Mouse (Mus musculus) embryonic facial prominence, embryonic 12.5 days (tissue): ENCODE measurements around the gene Pex14. TPM values are rescaled to one million over a fixed set of nuclear protein-coding genes. Genes with fewer than 3 reads are reported as not detected.

ENCODE experiments used
- ATAC-seq: fragments of 200-750 bp; cut with Nextera tagmentation; 2 replicates; pipeline ENCODE4 v1.8.0; 2017; ENCODE audit not compliant: insufficient number of reproducible peaks, insufficient read depth, low FRiP score, low TSS enrichment
- H3K27ac ChIP-seq: fragments of 300-500 bp; sonication (generic); 2 replicates; pipeline ENCODE4 v1.5.1; 2016; ENCODE audit warnings: mild to moderate bottlenecking
- H3K27me3 ChIP-seq: fragments of 300-500 bp; sonication (generic); 2 replicates; pipeline ENCODE4 v1.6.1; 2016; ENCODE audit warnings: mild to moderate bottlenecking, moderate library complexity
- H3K36me3 ChIP-seq: fragments of 300-500 bp; sonication (generic); 2 replicates; pipeline ENCODE4 v1.6.1; 2016; ENCODE audit warnings: mild to moderate bottlenecking
- H3K4me1 ChIP-seq: fragments of 300-500 bp; sonication (generic); 2 replicates; pipeline ENCODE4 v1.6.1; 2016
- H3K4me2 ChIP-seq: fragments of 300-500 bp; sonication (generic); replicated peaks from 2 replicates; pipeline ENCODE4 v1.6.1; 2016; ENCODE audit warnings: mild to moderate bottlenecking, moderate library complexity
- H3K4me3 ChIP-seq: fragments of 300-500 bp; sonication (generic); 2 replicates; pipeline ENCODE4 v1.5.1; 2016; ENCODE audit warnings: mild to moderate bottlenecking
- H3K9ac ChIP-seq: fragments of 300-500 bp; sonication (generic); 2 replicates; pipeline ENCODE4 v1.6.1; 2016; ENCODE audit warnings: mild to moderate bottlenecking, moderate library complexity
- H3K9me3 ChIP-seq: fragments of 300-500 bp; sonication (generic); 2 replicates; pipeline ENCODE4 v1.6.1; 2016; ENCODE audit warnings: mild to moderate bottlenecking, moderate library complexity
- WGBS: fragments of 180-500 bp; shearing (Covaris S2); methylation state at CpG from one replicate; pipeline ENCODE4 v1.1.7; 2016; 5-methylcytosine and 5-hydroxymethylcytosine counted together
- polyA plus RNA-seq: library from polyadenylated mRNA; unstranded; fragments of >200 nt; fragmentation: Nextera tagmentation; extraction: Ambion mirVana; gene quantifications from 2 replicates; pipeline ENCODE4 v1.2.1, GENCODE M21; 2016

The Pex14 gene
- polyA plus RNA-seq, 1 experiment from 2014 or later = 54.1 TPM

- H3K9ac ChIP-seq = no peak overlapping the region
- H3K27me3 ChIP-seq = peaks cover 50% of the 10 kb centered on the region
- no peak overlapping the region for H3K27ac ChIP-seq
- ATAC-seq = no peak
- peaks cover 20% of the 10 kb centered on the region for H3K4me1 ChIP-seq
- no peak overlapping the region for H3K4me3 ChIP-seq
- 0 out of 2 replicates have a peak, but pooled peaks cover 2% of the 10 kb centered on the region for H3K36me3 ChIP-seq
- 16% methylated on average over 5 of the region's 5 CpGs for WGBS
- no peak overlapping the region for H3K4me2 ChIP-seq
- no peaks in the 10 kb centered on the region for H3K9me3 ChIP-seq
These were observed 156.6 kb downstream of the Pex14 start for GRCm38 (mm10) chr4:148943099-148943498.

- Histone ChIP-seq H3K9me3 (no peaks in the 10 kb centered on the region), H3K27ac (peak overlapping the region; percentile 31; the same call in 1 of the 2 replicates), H3K9ac (no peak overlapping the region), H3K4me1 (peaks cover 20% of the 10 kb centered on the region), H3K27me3 (peaks cover 53% of the 10 kb centered on the region), H3K36me3 (0 out of 2 replicates have a peak, but pooled peaks cover 2% of the 10 kb centered on the region), H3K4me3 (no peak overlapping the region), H3K4me2 (no peak overlapping the region)
- 54% methylated on average over 11 of the region's 11 CpGs for whole genome bisulfite sequencing
- ATAC-seq = no peak
These were observed 158.4 kb downstream of the Pex14 start for GRCm38 (mm10) chr4:148941321-148941720.

GRCm38 (mm10) chr4:148940674-148941211 lies 158.9 kb downstream of the Pex14 start:
- H3K27ac ChIP-seq = 0 out of 2 replicates have a peak overlapping the region, but pooled peaks have one; percentile 31
- no peaks in the 10 kb centered on the region for H3K9me3 ChIP-seq
- WGBS = 8% methylated on average over 25 of the region's 25 CpGs
- no peak overlapping the region for H3K9ac ChIP-seq
- H3K36me3 ChIP-seq = 0 out of 2 replicates have a peak, but pooled peaks cover 2% of the 10 kb centered on the region
- peak overlapping the region; percentile 35 for H3K4me2 ChIP-seq
- H3K4me3 ChIP-seq = no peak overlapping the region
- peaks cover 20% of the 10 kb centered on the region for H3K4me1 ChIP-seq
- peak; percentile 89 for ATAC-seq
- peaks cover 58% of the 10 kb centered on the region for H3K27me3 ChIP-seq

GRCm38 (mm10) chr4:148938546-148938945 lies 161.1 kb downstream of the Pex14 start:
- no peaks in the 10 kb centered on the region for H3K9me3 ChIP-seq
- no peak overlapping the region for H3K27ac ChIP-seq
- WGBS = 86% methylated on average over 26 of the region's 26 CpGs
- H3K4me3 ChIP-seq = no peak overlapping the region
- ATAC-seq = no peak
- peaks cover 29% of the 10 kb centered on the region for H3K4me1 ChIP-seq
- H3K27me3 ChIP-seq = peaks cover 65% of the 10 kb centered on the region
- no peak overlapping the region for H3K9ac ChIP-seq
- no peak overlapping the region for H3K4me2 ChIP-seq
- H3K36me3 ChIP-seq = 0 out of 2 replicates have a peak, but pooled peaks cover 2% of the 10 kb centered on the region

- H3K4me1 ChIP-seq = peaks cover 29% of the 10 kb centered on the region
- H3K9ac ChIP-seq = no peak overlapping the region
- WGBS = 88% methylated on average over 12 of the region's 12 CpGs
- H3K27me3 ChIP-seq = peaks cover 65% of the 10 kb centered on the region
- H3K9me3 ChIP-seq = no peaks in the 10 kb centered on the region
- H3K36me3 ChIP-seq = 0 out of 2 replicates have a peak, but pooled peaks cover 2% of the 10 kb centered on the region
- H3K4me3 ChIP-seq = no peak overlapping the region
- H3K4me2 ChIP-seq = no peak overlapping the region
- no peak overlapping the region for H3K27ac ChIP-seq
- ATAC-seq = no peak
These were observed 162.9 kb downstream of the Pex14 start for GRCm38 (mm10) chr4:148936727-148937126.

GRCm38 (mm10) chr4:148936111-148936510 lies 163.6 kb downstream of the Pex14 start:
- Histone ChIP-seq H3K4me3 (no peak overlapping the region), H3K4me2 (no peak overlapping the region), H3K27me3 (peaks cover 62% of the 10 kb centered on the region), H3K9ac (no peak overlapping the region), H3K9me3 (no peaks in the 10 kb centered on the region), H3K4me1 (peaks cover 25% of the 10 kb centered on the region), H3K36me3 (0 out of 2 replicates have a peak, but pooled peaks cover 2% of the 10 kb centered on the region), H3K27ac (no peak overlapping the region)
- ATAC-seq = no peak
- 84% methylated on average over 12 of the region's 12 CpGs for WGBS

GRCm38 (mm10) chr4:148935211-148935610 lies 164.5 kb downstream of the Pex14 start:
- no peak for ATAC-seq
- 0 out of 2 replicates have a peak, but pooled peaks cover 2% of the 10 kb centered on the region for H3K36me3 ChIP-seq
- H3K27me3 ChIP-seq = peaks cover 65% of the 10 kb centered on the region
- H3K9me3 ChIP-seq = no peaks in the 10 kb centered on the region
- 50% methylated on average over 13 of the region's 13 CpGs for WGBS
- no peak overlapping the region for H3K4me3 ChIP-seq
- H3K27ac ChIP-seq = no peak overlapping the region
- no peak overlapping the region for H3K9ac ChIP-seq
- H3K4me1 ChIP-seq = peaks cover 16% of the 10 kb centered on the region
- no peak overlapping the region for H3K4me2 ChIP-seq

- no peak overlapping the region for H3K27ac ChIP-seq
- WGBS = 87% methylated on average over 13 of the region's 13 CpGs
- no peaks in the 10 kb centered on the region for H3K36me3 ChIP-seq
- H3K4me3 ChIP-seq = no peak overlapping the region
- no peak overlapping the region for H3K9ac ChIP-seq
- peaks cover 12% of the 10 kb centered on the region; the same call in 1 of the 2 replicates for H3K4me1 ChIP-seq
- no peak overlapping the region for H3K4me2 ChIP-seq
- peaks cover 65% of the 10 kb centered on the region for H3K27me3 ChIP-seq
- ATAC-seq = no peak
- no peaks in the 10 kb centered on the region for H3K9me3 ChIP-seq
These were observed 166.6 kb downstream of the Pex14 start for GRCm38 (mm10) chr4:148933109-148933508.

GRCm38 (mm10) chr4:148930721-148931229 lies 168.9 kb downstream of the Pex14 start:
- 64% methylated on average over 9 of the region's 9 CpGs for WGBS
- Histone ChIP-seq H3K27me3 (peaks cover 67% of the 10 kb centered on the region), H3K36me3 (no peaks in the 10 kb centered on the region), H3K4me2 (no peak overlapping the region), H3K4me3 (no peak overlapping the region), H3K27ac (no peak overlapping the region), H3K9me3 (no peaks in the 10 kb centered on the region), H3K4me1 (peaks cover 22% of the 10 kb centered on the region), H3K9ac (no peak overlapping the region)
- no peak for ATAC-seq

- no peak for ATAC-seq
- H3K36me3 ChIP-seq = no peaks in the 10 kb centered on the region
- no peak overlapping the region for H3K27ac ChIP-seq
- no peak overlapping the region for H3K9ac ChIP-seq
- no peaks in the 10 kb centered on the region for H3K9me3 ChIP-seq
- peaks cover 74% of the 10 kb centered on the region for H3K27me3 ChIP-seq
- H3K4me1 ChIP-seq = peaks cover 18% of the 10 kb centered on the region
- no peak overlapping the region for H3K4me2 ChIP-seq
- H3K4me3 ChIP-seq = no peak overlapping the region
- 91% methylated on average over 16 of the region's 16 CpGs for WGBS
These were observed 170.8 kb downstream of the Pex14 start for GRCm38 (mm10) chr4:148928876-148929275.

- H3K4me2 ChIP-seq = no peak overlapping the region
- H3K4me3 ChIP-seq = no peak overlapping the region
- no peaks in the 10 kb centered on the region for H3K36me3 ChIP-seq
- WGBS = 65% methylated on average over 9 of the region's 9 CpGs
- no peak overlapping the region for H3K9ac ChIP-seq
- H3K27ac ChIP-seq = no peak overlapping the region
- H3K9me3 ChIP-seq = no peaks in the 10 kb centered on the region
- H3K27me3 ChIP-seq = peaks cover 73% of the 10 kb centered on the region
- no peak for ATAC-seq
- H3K4me1 ChIP-seq = peaks cover 21% of the 10 kb centered on the region
These were observed 171.4 kb downstream of the Pex14 start for GRCm38 (mm10) chr4:148928316-148928715.

- H3K4me3 ChIP-seq = no peak overlapping the region
- H3K9me3 ChIP-seq = no peaks in the 10 kb centered on the region
- no peak overlapping the region for H3K27ac ChIP-seq
- WGBS = 22% methylated on average over 8 of the region's 8 CpGs
- ATAC-seq = peak; percentile 38; the same call in 1 of the 2 replicates
- H3K4me1 ChIP-seq = peaks cover 37% of the 10 kb centered on the region
- H3K27me3 ChIP-seq = peaks cover 79% of the 10 kb centered on the region
- H3K9ac ChIP-seq = no peak overlapping the region
- H3K4me2 ChIP-seq = no peak overlapping the region
- no peaks in the 10 kb centered on the region for H3K36me3 ChIP-seq
These were observed 173.2 kb downstream of the Pex14 start for GRCm38 (mm10) chr4:148926459-148926858.
